Mouse (Mus musculus) olfactory bulb, adult 2 months (tissue): ENCODE data around the gene Myo6. TPM values are rescaled to one million over a fixed set of nuclear protein-coding genes. Genes with fewer than 3 reads are reported as not detected.

ENCODE experiments used
- H3K27ac ChIP-seq: fragments of 200-500 bp; 2 replicates; pipeline ENCODE4 v1.5.1; 2012; ENCODE audit warnings: low read depth, low read length; ENCODE audit not compliant: insufficient read depth
- H3K4me1 ChIP-seq: fragments of 200-500 bp; 2 replicates; pipeline ENCODE4 v1.6.1; 2012; ENCODE audit warnings: low read length; ENCODE audit not compliant: control insufficient read depth, insufficient read depth
- H3K4me3 ChIP-seq: fragments of 200-500 bp; 2 replicates; pipeline ENCODE4 v1.5.1; 2012; ENCODE audit warnings: mild to moderate bottlenecking, low read depth, low read length, moderate library complexity; ENCODE audit not compliant: insufficient read depth
- CTCF ChIP-seq: fragments of 200-500 bp; IDR thresholded peaks from 2 replicates; pipeline ENCODE4 v1.5.1; 2012; ENCODE audit warnings: low read depth, mild to moderate bottlenecking, low read length, moderate library complexity; ENCODE audit not compliant: insufficient read depth
- POLR2A ChIP-seq: fragments of 200-500 bp; IDR thresholded peaks from 2 replicates; pipeline ENCODE4 v1.6.1; 2012; ENCODE audit warnings: mild to moderate bottlenecking, low read depth, low read length, moderate library complexity; ENCODE audit not compliant: insufficient read depth
- WGBS: fragments of 180-500 bp; shearing (Covaris S2); methylation state at CpG from one replicate; pipeline ENCODE4 v1.1.7; 2018; 5-methylcytosine and 5-hydroxymethylcytosine counted together
- polyA plus RNA-seq: library from polyadenylated mRNA; stranded (reverse); fragments of >200 nt; gene quantifications from 2 replicates; pipeline ENCODE4 v1.2.4, GENCODE M21; 2012; ENCODE audit warnings: low replicate concordance; ENCODE audit not compliant: missing spikeins, insufficient read depth, insufficient read length

Gene Myo6
- polyA plus RNA-seq, 1 experiment = not detected

DNA sequence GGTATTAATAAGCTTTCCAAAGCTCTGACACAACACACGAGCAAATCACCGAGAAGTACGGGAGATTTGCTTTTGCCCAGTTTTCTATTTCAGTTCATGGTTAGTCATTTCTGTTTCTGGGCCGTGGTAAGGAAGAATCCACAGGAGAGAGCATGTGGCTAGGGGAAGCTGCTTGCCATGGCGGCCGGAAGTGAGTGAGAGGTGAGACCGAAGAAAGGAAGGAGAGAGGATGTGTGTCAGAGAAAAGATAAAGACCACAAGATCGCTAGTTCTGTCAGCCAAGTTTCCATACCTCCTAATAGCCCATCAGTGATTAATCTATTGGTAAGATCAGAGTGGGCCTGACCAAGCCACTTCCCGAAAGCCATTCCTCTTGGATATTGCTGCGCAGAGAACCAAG lies 87.3 kb downstream of the Myo6 start:
- Histone ChIP-seq H3K4me3 (no peak overlapping the region), H3K4me1 (no peaks in the 10 kb centered on the region), H3K27ac (no peak overlapping the region)
- WGBS = 95% methylated on average over 10 of the region's 10 CpGs
- TF ChIP-seq CTCF (no peak), POLR2A (no peak)

- WGBS = 92% methylated on average over 9 of the region's 9 CpGs
- Histone ChIP-seq H3K27ac (no peak overlapping the region), H3K4me3 (no peak overlapping the region), H3K4me1 (no peaks in the 10 kb centered on the region)
- TF ChIP-seq CTCF = no peak
Measured at GRCm38 (mm10) chr9:80253241-80253640, 88.4 kb downstream of the Myo6 start.

DNA sequence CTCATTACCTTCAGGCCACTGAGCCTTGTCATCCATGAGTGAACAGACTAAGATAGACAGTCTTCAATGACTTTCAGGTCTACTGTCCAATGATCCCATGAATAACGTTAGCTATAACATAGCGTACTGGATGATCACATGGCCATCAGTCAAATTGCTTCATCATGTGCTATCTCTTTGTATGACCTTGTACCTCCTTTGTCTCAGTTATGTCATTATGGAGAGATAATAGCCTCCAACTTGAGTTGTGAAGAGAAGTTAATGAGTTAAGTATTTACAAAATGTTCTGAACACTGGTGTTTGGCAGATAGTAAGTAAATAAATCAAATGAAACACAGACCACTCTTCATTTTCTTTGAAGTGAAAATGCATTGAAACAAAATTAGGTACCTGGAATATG lies 91.7 kb downstream of the Myo6 start:
- H3K4me1 ChIP-seq = no peaks in the 10 kb centered on the region
- H3K4me3 ChIP-seq = no peak overlapping the region
- no peak for TF ChIP-seq CTCF
- no peak for TF ChIP-seq POLR2A
- no peak overlapping the region for H3K27ac ChIP-seq
- WGBS = 97% methylated on average over 2 of the region's 2 CpGs

DNA sequence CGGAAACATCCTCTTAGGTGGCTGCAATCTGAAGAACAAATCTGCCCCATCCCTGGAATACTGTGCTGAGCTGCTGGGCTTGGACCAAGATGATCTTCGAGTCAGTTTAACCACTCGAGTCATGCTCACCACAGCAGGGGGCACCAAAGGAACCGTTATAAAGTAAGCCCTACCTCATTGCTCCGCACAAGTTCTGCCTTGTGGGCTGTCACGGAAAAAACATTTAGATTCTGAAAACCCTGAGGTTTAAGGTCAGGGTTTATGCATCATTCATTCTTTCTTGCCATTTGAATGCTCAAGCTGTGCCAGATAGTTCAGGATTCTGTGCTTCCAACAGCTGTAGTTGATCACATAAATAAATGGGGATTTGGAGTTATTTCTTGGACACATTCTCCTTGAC lies 93.6 kb downstream of the Myo6 start:
- TF ChIP-seq CTCF (no peak), POLR2A (no peak)
- Histone ChIP-seq H3K4me1 (peaks cover 4% of the 10 kb centered on the region; the same call in 1 of the 2 replicates), H3K27ac (no peak overlapping the region), H3K4me3 (no peak overlapping the region)
- 63% methylated on average over 6 of the region's 6 CpGs for WGBS

DNA sequence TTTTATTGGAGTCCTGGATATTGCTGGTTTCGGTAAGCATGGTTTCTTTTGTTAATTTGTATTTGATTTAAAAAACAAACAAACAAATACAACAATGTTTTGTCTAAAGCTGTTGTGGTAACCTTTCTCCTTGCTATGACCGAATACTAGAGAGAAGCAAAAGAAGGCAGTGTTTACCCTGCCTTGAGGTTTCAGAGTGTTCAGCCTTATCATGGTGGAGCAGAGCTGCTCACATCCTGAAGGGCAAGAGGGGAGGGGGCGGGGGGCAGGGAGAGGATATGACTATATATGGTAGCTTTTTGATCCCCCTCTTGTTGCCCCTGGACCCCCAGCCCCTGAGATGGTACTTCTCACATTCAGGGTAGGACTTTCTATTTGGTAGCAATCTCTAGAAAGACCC lies 96.1 kb downstream of the Myo6 start:
- no peak for TF ChIP-seq POLR2A
- TF ChIP-seq CTCF = no peak
- 89% methylated on average over 3 of the region's 3 CpGs for WGBS
- H3K4me1 ChIP-seq = peaks cover 4% of the 10 kb centered on the region; the same call in 1 of the 2 replicates
- no peak overlapping the region for H3K4me3 ChIP-seq
- H3K27ac ChIP-seq = no peak overlapping the region

DNA sequence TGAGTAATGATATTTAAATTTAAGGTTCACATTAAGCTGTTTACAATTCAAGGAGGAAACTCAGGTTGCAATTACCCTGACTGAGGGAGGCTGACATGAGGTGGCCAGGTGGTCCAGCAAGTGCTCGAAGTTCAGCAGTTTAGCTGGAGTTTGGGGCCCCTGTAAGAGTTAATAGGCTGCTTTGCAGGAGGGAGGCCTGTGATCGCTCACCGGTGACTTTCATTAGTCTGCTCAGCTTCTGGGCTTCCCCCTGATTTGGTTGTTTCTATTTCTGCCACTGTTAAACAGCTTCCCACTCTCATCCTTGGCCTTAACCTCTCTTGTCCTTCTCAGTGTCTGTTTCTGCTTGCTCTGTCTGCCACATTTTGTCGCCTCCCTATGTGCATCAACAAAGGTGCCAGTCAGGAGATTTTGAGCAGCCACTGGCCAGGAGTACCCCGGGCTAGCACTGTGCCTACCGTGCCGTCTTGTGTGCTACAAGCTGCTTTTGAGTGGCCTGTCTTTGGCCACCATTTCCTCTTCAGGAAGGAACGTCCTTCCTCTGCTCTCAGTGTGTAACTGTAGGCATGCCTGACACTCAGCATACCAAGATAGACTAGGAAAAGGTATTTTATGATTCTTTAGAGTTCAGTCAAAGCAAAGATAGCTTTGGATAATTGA lies 97.7 kb downstream of the Myo6 start:
- no peak overlapping the region for H3K27ac ChIP-seq
- H3K4me1 ChIP-seq = peaks cover 4% of the 10 kb centered on the region; the same call in 1 of the 2 replicates
- TF ChIP-seq POLR2A (no peak), CTCF (no peak)
- 67% methylated on average over 8 of the region's 8 CpGs for WGBS
- no peak overlapping the region for H3K4me3 ChIP-seq

DNA sequence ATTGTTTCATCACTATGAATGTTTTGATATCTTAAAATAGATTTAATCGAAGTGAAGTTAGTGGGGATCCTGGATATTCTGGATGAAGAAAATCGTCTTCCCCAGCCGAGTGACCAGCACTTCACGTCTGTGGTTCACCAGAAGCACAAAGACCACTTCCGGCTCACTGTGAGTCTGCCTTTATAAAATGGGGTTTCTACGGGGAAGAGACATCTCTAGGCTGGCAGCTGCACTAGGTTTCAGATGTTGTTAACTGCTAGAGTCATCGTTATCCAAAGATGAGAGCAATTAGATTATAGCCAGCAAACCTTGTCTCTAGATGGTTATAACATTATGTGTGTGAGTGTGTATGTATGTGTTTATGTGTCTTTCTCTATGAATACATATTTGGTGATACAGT lies 101.3 kb downstream of the Myo6 start:
- Histone ChIP-seq H3K27ac (no peak overlapping the region), H3K4me1 (peaks cover 4% of the 10 kb centered on the region; the same call in 1 of the 2 replicates), H3K4me3 (no peak overlapping the region)
- no peak for TF ChIP-seq POLR2A
- TF ChIP-seq CTCF = no peak
- WGBS = 90% methylated on average over 7 of the region's 7 CpGs

- no peak overlapping the region for H3K27ac ChIP-seq
Measured at GRCm38 (mm10) chr9:80266507-80266906, 101.7 kb downstream of the Myo6 start.

DNA sequence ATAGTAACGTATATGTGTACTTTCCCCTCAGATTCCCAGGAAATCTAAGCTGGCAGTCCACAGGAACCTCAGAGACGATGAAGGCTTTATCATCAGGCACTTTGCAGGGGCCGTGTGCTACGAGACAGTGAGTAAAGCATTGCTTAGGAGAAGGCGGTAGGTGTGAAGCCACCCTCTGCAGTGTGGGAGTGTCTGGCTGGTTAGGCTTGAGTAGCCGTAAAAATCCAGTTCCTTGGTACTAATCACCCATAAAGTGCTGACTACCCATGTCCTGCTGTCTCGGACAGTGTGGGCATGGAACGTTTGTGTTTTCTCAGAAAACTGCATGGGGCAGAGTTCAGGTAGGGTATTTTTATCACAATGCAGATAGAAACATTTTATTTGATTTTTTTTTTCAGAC lies 104.8 kb downstream of the Myo6 start:
- Histone ChIP-seq H3K27ac (no peak overlapping the region), H3K4me3 (no peak overlapping the region), H3K4me1 (no peaks in the 10 kb centered on the region)
- TF ChIP-seq CTCF (no peak), POLR2A (no peak)
- 90% methylated on average over 8 of the region's 8 CpGs for WGBS

More at GRCm38 (mm10) chr9:80266507-80266906, 101.7 kb downstream of the Myo6 start:
- H3K4me1 ChIP-seq = peaks cover 4% of the 10 kb centered on the region; the same call in 1 of the 2 replicates
- WGBS = 96% methylated on average over 7 of the region's 7 CpGs
- no peak for TF ChIP-seq CTCF
- no peak for TF ChIP-seq POLR2A
- H3K4me3 ChIP-seq = no peak overlapping the region
